Mouse (Mus musculus) adipose tissue, adult 10 weeks (tissue): ENCODE measurements around the gene Anapc4. TPM values are rescaled to one million over a fixed set of nuclear protein-coding genes. Genes with fewer than 3 reads are reported as not detected.

Experiments used
- polyA plus RNA-seq: library from polyadenylated mRNA; stranded (reverse); fragments of 350-450 nt; fragmentation: Illumina TruSeq; extraction: RNeasy Lipid Tissue Mini Kit (QIAGEN cat#74804); gene quantifications from one replicate; pipeline ENCODE4 v1.2.3, GENCODE M21; 2014; ENCODE audit warnings: low read depth, low replicate concordance

The Anapc4 gene
- 48.8 TPM for polyA plus RNA-seq

DNA sequence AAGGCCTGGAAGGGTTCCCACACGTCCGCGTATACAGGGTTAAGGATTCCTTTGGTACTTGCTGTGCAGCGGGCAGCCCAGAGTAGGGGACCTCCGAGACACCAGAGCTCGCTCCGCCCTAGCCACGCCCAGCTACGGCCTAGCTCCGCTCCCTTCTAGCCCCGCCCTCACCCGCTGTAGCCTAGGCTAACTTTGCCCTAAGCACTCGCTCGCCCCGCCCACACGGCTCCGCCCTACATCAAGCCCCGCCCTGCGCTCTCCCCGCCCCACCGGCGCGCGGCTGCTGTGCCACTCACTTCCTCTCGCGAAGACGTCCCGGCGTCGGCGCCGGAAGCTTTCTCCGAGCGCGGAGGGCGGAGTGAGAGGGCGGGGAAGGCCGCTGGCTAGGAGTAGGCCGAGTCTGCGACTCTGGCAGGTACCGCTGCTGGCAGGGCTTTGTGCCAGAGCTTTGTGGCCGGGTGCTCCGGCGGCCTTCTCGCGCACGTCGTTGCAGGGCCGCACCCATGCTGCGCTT lies at the start of gene Anapc4:
Gene Anapc4 (plus strand): TSS at position 252 of the 514 bp plus-strand sequence.

Other genes with a start within 250 kb of the Anapc4 start
- gene Sepsecs, start 164.3 kb upstream of the Anapc4 start, polyA plus RNA-seq = 12.2 TPM
- 6.6 TPM for gene Pi4k2b, start 92.4 kb upstream of the Anapc4 start, polyA plus RNA-seq
- 8.4 TPM for gene Zcchc4, start 58.6 kb upstream of the Anapc4 start, polyA plus RNA-seq
- gene Slc34a2, start 204.1 kb downstream of the Anapc4 start, polyA plus RNA-seq = 23.7 TPM